Mouse (Mus musculus): ENCODE results near the gene Cdk5rap1. TPM values are rescaled to one million over a fixed set of nuclear protein-coding genes. Genes with fewer than 3 reads are reported as not detected.
A peak's percentile ranks its signal among the peaks of the same experiment; 100 is the strongest.

Gene Cdk5rap1
- polyA plus RNA-seq, 1 experiment from 2014 or later = 19.2 TPM

GRCm38 (mm10) chr2:154407063-154407642 is 34.3 kb upstream of the Cdk5rap1 start:
- Histone ChIP-seq H3K9ac (replicated peaks) (peak overlapping the region; percentile 76), H3K36me3 (no peaks in the 10 kb centered on the region), H3K27ac (0 out of 2 replicates have a peak overlapping the region, but pooled peaks have one; percentile 36), H3K9me3 (no peaks in the 10 kb centered on the region), H3K4me1 (replicated peaks) (peaks cover 26% of the 10 kb centered on the region), H3K27me3 (peaks cover 31% of the 10 kb centered on the region), H3K4me3 (replicated peaks) (peak overlapping the region; percentile 74), H3K4me2 (peak overlapping the region; percentile 88)
- ATAC-seq (ENCODE audit: insufficient number of reproducible peaks, insufficient read depth, low FRiP score, low TSS enrichment, low read depth) = no peak
- 34% methylated on average over 11 of the region's 11 CpGs for WGBS

- H3K36me3 ChIP-seq = no peaks in the 10 kb centered on the region
- no peak overlapping the region for H3K9ac ChIP-seq (replicated peaks)
- no peak for ATAC-seq (ENCODE audit: insufficient number of reproducible peaks, insufficient read depth, low FRiP score, low TSS enrichment, low read depth)
- 39% methylated on average over 5 of the region's 5 CpGs for WGBS
- H3K27ac ChIP-seq = peak overlapping the region; percentile 25; the same call in 1 of the 2 replicates
- H3K4me3 ChIP-seq (replicated peaks) = no peak overlapping the region
- H3K4me1 ChIP-seq (replicated peaks) = peaks cover 26% of the 10 kb centered on the region
- H3K4me2 ChIP-seq = peak overlapping the region; percentile 2
- H3K9me3 ChIP-seq = no peaks in the 10 kb centered on the region
- H3K27me3 ChIP-seq = peaks cover 30% of the 10 kb centered on the region
These were observed 32.7 kb upstream of the Cdk5rap1 start for GRCm38 (mm10) chr2:154405447-154405994.

GRCm38 (mm10) chr2:154402811-154403210 is 30.0 kb upstream of the Cdk5rap1 start:
- ATAC-seq (ENCODE audit: insufficient number of reproducible peaks, insufficient read depth, low FRiP score, low TSS enrichment, low read depth) = no peak
- H3K9me3 ChIP-seq = no peaks in the 10 kb centered on the region
- no peaks in the 10 kb centered on the region for H3K36me3 ChIP-seq
- 30% methylated on average over 7 of the region's 7 CpGs for WGBS
- peaks cover 26% of the 10 kb centered on the region for H3K4me1 ChIP-seq (replicated peaks)
- H3K4me2 ChIP-seq = no peak overlapping the region
- no peak overlapping the region for H3K9ac ChIP-seq (replicated peaks)
- H3K27ac ChIP-seq = 0 out of 2 replicates have a peak overlapping the region, but pooled peaks have one; percentile 20
- H3K4me3 ChIP-seq (replicated peaks) = no peak overlapping the region
- peaks cover 13% of the 10 kb centered on the region for H3K27me3 ChIP-seq

GRCm38 (mm10) chr2:154401976-154402375 is 29.2 kb upstream of the Cdk5rap1 start:
- Histone ChIP-seq H3K4me1 (replicated peaks) (peaks cover 23% of the 10 kb centered on the region), H3K4me2 (no peak overlapping the region), H3K4me3 (replicated peaks) (no peak overlapping the region), H3K27ac (no peak overlapping the region), H3K36me3 (no peaks in the 10 kb centered on the region), H3K27me3 (peaks cover 5% of the 10 kb centered on the region), H3K9ac (replicated peaks) (no peak overlapping the region), H3K9me3 (no peaks in the 10 kb centered on the region)
- no peak for ATAC-seq (ENCODE audit: insufficient number of reproducible peaks, insufficient read depth, low FRiP score, low TSS enrichment, low read depth)
- 50% methylated on average over 1 of the region's 1 CpGs for whole genome bisulfite sequencing

GRCm38 (mm10) chr2:154399325-154399724 is 26.5 kb upstream of the Cdk5rap1 start:
- H3K27me3 ChIP-seq = no peaks in the 10 kb centered on the region
- H3K4me2 ChIP-seq = no peak overlapping the region
- H3K27ac ChIP-seq = no peak overlapping the region
- H3K4me3 ChIP-seq (replicated peaks) = no peak overlapping the region
- 73% methylated on average over 2 of the region's 2 CpGs for WGBS
- H3K36me3 ChIP-seq = no peaks in the 10 kb centered on the region
- ATAC-seq (ENCODE audit: insufficient number of reproducible peaks, insufficient read depth, low FRiP score, low TSS enrichment, low read depth) = no peak
- no peaks in the 10 kb centered on the region for H3K9me3 ChIP-seq
- peaks cover 10% of the 10 kb centered on the region for H3K4me1 ChIP-seq (replicated peaks)
- H3K9ac ChIP-seq (replicated peaks) = no peak overlapping the region

DNA sequence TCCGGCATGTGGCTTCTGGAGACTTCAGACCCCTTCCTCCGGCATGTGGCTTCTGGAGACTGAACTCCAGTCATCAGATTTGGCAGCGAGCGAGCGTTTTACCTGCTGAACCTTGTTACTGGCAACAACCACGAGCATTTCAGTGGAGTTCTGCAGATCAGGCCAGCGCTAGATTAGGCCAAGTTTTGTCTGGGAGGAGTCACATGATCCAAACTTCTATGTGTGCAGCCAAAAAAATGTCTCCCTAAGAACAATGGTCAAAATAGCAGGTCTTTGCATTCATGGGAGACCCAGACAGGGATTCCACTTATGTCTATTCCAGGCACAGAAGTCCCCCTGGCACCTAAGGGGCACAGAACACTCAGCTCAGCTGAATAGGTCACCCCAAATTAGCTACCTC is 25.5 kb upstream of the Cdk5rap1 start:
- Histone ChIP-seq H3K27ac (no peak overlapping the region), H3K9me3 (no peaks in the 10 kb centered on the region), H3K4me2 (no peak overlapping the region), H3K36me3 (no peaks in the 10 kb centered on the region), H3K27me3 (no peaks in the 10 kb centered on the region), H3K4me1 (replicated peaks) (peaks cover 8% of the 10 kb centered on the region), H3K4me3 (replicated peaks) (no peak overlapping the region), H3K9ac (replicated peaks) (no peak overlapping the region)
- WGBS = 86% methylated on average over 7 of the region's 7 CpGs
- no peak for ATAC-seq (ENCODE audit: insufficient number of reproducible peaks, insufficient read depth, low FRiP score, low TSS enrichment, low read depth)

DNA sequence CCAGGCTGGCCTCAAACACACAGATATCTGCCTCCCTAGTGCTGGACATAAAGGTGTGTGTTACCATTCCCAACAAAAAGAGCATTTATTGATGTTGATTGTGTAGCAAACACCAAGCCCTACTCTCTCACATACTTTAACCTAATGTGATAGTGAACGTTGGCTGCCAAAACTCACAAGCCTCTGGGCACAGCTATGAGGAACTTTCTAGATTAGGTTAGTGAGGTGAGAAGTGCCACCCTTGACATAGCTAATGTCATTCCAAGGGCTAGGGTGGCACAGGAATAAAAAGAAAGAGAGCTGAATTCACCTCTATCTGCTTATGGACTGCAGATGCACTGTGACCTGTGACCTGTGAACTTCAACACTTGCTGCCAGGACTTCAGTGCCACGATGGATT is 23.7 kb upstream of the Cdk5rap1 start:
- WGBS = 78% methylated on average over 2 of the region's 2 CpGs

GRCm38 (mm10) chr2:154394602-154395001 is 21.8 kb upstream of the Cdk5rap1 start:
- Histone ChIP-seq H3K27me3 (no peaks in the 10 kb centered on the region), H3K9ac (replicated peaks) (no peak overlapping the region), H3K4me1 (replicated peaks) (no peaks in the 10 kb centered on the region; the same call in 1 of the 2 replicates), H3K9me3 (no peaks in the 10 kb centered on the region), H3K4me3 (replicated peaks) (no peak overlapping the region), H3K27ac (no peak overlapping the region), H3K36me3 (no peaks in the 10 kb centered on the region), H3K4me2 (no peak overlapping the region)
- no peak for ATAC-seq (ENCODE audit: insufficient number of reproducible peaks, insufficient read depth, low FRiP score, low TSS enrichment, low read depth)
- WGBS = 82% methylated on average over 3 of the region's 3 CpGs

More for the DNA sequence above, 23.7 kb upstream of the Cdk5rap1 start:
- no peak for ATAC-seq (ENCODE audit: insufficient number of reproducible peaks, insufficient read depth, low FRiP score, low TSS enrichment, low read depth)
- no peaks in the 10 kb centered on the region for H3K36me3 ChIP-seq
- H3K27ac ChIP-seq = no peak overlapping the region
- no peak overlapping the region for H3K4me2 ChIP-seq
- no peaks in the 10 kb centered on the region for H3K9me3 ChIP-seq
- no peaks in the 10 kb centered on the region for H3K27me3 ChIP-seq
- no peaks in the 10 kb centered on the region for H3K4me1 ChIP-seq (replicated peaks)
- H3K4me3 ChIP-seq (replicated peaks) = no peak overlapping the region
- H3K9ac ChIP-seq (replicated peaks) = no peak overlapping the region

DNA sequence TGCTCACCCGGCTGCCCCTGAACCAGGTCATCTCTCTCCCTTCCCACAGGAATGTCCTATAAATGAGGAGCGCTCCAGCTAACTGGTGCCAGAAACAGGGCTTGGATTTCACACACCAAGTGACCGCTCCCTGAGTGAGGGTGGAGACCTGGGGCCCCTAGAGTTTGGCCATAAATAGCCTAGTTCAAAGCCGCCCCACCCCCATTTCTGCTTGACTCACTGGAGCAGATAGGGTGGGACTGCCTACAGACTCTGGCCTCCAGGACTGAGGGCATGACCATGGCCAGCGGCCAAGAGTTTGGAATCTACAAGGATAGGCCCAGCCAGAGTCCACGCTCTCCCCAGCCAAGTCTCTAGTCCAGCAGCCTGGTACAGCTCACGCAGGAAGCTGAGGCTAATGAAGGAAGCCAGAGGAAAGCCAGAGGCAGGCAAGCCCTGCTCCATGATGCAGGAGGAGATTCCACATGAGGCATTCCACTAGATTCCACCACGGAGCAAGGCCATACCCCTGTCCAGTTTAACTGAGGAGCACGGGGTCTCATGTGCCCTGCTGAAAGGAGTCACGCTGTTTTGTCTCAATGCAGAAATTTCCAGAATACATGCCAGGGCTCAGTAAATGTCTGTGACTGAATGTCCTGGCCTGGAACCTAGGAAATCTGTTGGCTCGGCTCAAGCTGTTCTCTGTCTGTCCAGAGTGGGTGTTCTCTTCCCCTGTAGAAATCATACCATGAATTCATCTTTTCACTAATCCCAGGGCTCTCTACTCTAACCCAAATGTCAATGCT is 17.6 kb upstream of the Cdk5rap1 start:
- H3K36me3 ChIP-seq = no peaks in the 10 kb centered on the region
- no peak overlapping the region for H3K27ac ChIP-seq
- H3K4me3 ChIP-seq (replicated peaks) = no peak overlapping the region
- no peaks in the 10 kb centered on the region for H3K9me3 ChIP-seq
- H3K4me1 ChIP-seq (replicated peaks) = no peaks in the 10 kb centered on the region; the same call in 1 of the 2 replicates
- no peak for ATAC-seq (ENCODE audit: insufficient number of reproducible peaks, insufficient read depth, low FRiP score, low TSS enrichment, low read depth)
- no peak overlapping the region for H3K9ac ChIP-seq (replicated peaks)
- no peaks in the 10 kb centered on the region for H3K27me3 ChIP-seq
- H3K4me2 ChIP-seq = no peak overlapping the region
- 73% methylated on average over 11 of the region's 11 CpGs for WGBS

DNA sequence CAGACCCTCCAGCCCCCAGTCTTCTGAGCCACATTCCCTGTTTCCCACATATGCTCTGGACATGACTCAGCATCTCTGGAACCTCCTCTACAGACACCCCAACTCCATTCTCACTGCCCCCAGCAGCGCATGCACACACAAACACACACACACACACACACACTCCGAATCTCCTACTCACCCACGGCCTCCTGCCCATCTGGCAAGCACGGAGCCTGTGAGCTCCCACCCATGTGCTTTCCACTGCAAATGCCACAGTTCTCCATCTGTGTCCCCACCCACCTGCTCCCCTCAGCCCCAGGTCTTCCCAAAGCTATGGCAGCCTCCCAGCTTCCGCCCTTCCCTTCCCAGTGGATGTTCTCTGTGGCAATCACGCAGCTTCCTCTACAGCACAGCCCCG is 6.3 kb upstream of the Cdk5rap1 start:
- WGBS = 91% methylated on average over 7 of the region's 7 CpGs
- no peak for ATAC-seq (ENCODE audit: insufficient number of reproducible peaks, insufficient read depth, low FRiP score, low TSS enrichment, low read depth)
- H3K4me3 ChIP-seq (replicated peaks) = no peak overlapping the region
- H3K9me3 ChIP-seq = no peaks in the 10 kb centered on the region
- H3K4me2 ChIP-seq = no peak overlapping the region
- no peak overlapping the region for H3K27ac ChIP-seq
- H3K4me1 ChIP-seq (replicated peaks) = no peaks in the 10 kb centered on the region
- no peaks in the 10 kb centered on the region for H3K27me3 ChIP-seq
- no peak overlapping the region for H3K9ac ChIP-seq (replicated peaks)
- no peaks in the 10 kb centered on the region for H3K36me3 ChIP-seq

- H3K9ac ChIP-seq (replicated peaks) = no peak overlapping the region
- no peak overlapping the region for H3K4me2 ChIP-seq
- no peaks in the 10 kb centered on the region for H3K4me1 ChIP-seq (replicated peaks)
- no peak overlapping the region for H3K27ac ChIP-seq
- H3K4me3 ChIP-seq (replicated peaks) = no peak overlapping the region
- 83% methylated on average over 6 of the region's 6 CpGs for WGBS
- no peaks in the 10 kb centered on the region for H3K27me3 ChIP-seq
- no peaks in the 10 kb centered on the region for H3K9me3 ChIP-seq
- peaks cover 6% of the 10 kb centered on the region for H3K36me3 ChIP-seq
- ATAC-seq (ENCODE audit: insufficient number of reproducible peaks, insufficient read depth, low FRiP score, low TSS enrichment, low read depth) = no peak
These were observed 2.2 kb upstream of the Cdk5rap1 start for GRCm38 (mm10) chr2:154374807-154375601.

Data from limb, embryonic 12.5 days (tissue).